Mouse (Mus musculus) midbrain, embryonic 11.5 days (tissue): ENCODE results near the gene Gsta4. TPM values are rescaled to one million over a fixed set of nuclear protein-coding genes. Genes with fewer than 3 reads are reported as not detected.
"Not testable (repeated sequence)": the region's sequence is repeated elsewhere in the genome, so short reads cannot be mapped to it uniquely, and the experiment has no call there.

Experiments used
- ATAC-seq: fragments of 200-750 bp; cut with Nextera tagmentation; 2 replicates; pipeline ENCODE4 v1.8.0; 2017; ENCODE audit warnings: moderate TSS enrichment, moderate library complexity; ENCODE audit not compliant: low FRiP score
- DNase-seq: peaks from one replicate; pipeline ENCODE4 v3.0.0; 2015; ENCODE audit warnings: low spot score; ENCODE audit errors: missing footprints
- H3K27ac ChIP-seq: fragments of 300-500 bp; sonication (generic); 2 replicates; pipeline ENCODE4 v1.5.1; 2014; ENCODE audit warnings: low read depth, low read length
- H3K27me3 ChIP-seq: fragments of 300-500 bp; sonication (generic); 2 replicates; pipeline ENCODE4 v1.6.1; 2014; ENCODE audit warnings: mild to moderate bottlenecking, low read length, moderate library complexity, mixed read lengths; ENCODE audit not compliant: control insufficient read depth, insufficient read depth
- H3K36me3 ChIP-seq: fragments of 300-500 bp; sonication (generic); 2 replicates; pipeline ENCODE4 v1.6.1; 2014; ENCODE audit warnings: mild to moderate bottlenecking, low read length, moderate library complexity, mixed read lengths; ENCODE audit not compliant: control insufficient read depth, insufficient read depth
- H3K4me1 ChIP-seq: fragments of 300-500 bp; sonication (generic); 2 replicates; pipeline ENCODE4 v1.6.1; 2014; ENCODE audit warnings: low read length; ENCODE audit not compliant: control insufficient read depth, insufficient read depth
- H3K4me2 ChIP-seq: fragments of 300-500 bp; sonication (generic); 2 replicates; pipeline ENCODE4 v1.6.1; 2014; ENCODE audit warnings: mild to moderate bottlenecking, moderate library complexity
- H3K4me3 ChIP-seq: fragments of 300-500 bp; sonication (generic); 2 replicates; pipeline ENCODE4 v1.5.1; 2014; ENCODE audit warnings: low read depth, low read length
- H3K9ac ChIP-seq: fragments of 300-500 bp; sonication (generic); 2 replicates; pipeline ENCODE4 v1.6.1; 2014; ENCODE audit warnings: low read length
- H3K9me3 ChIP-seq: fragments of 300-500 bp; sonication (generic); 2 replicates; pipeline ENCODE4 v1.6.1; 2016; ENCODE audit warnings: low read length; ENCODE audit not compliant: control insufficient read depth
- WGBS: fragments of 180-500 bp; shearing (Covaris S2); extraction: QIAGEN DNeasy Blood & Tissue Kit; methylation state at CpG from one replicate; pipeline ENCODE4 v1.1.7; 2014; 5-methylcytosine and 5-hydroxymethylcytosine counted together
- polyA plus RNA-seq: library from polyadenylated mRNA; unstranded; fragments of >200 nt; fragmentation: Nextera tagmentation; extraction: Ambion mirVana; gene quantifications from 2 replicates; pipeline ENCODE4 v1.2.1, GENCODE M21; 2014

The Gsta4 gene
- polyA plus RNA-seq, 1 experiment from 2014 or later, result 27.2 TPM

DNA sequence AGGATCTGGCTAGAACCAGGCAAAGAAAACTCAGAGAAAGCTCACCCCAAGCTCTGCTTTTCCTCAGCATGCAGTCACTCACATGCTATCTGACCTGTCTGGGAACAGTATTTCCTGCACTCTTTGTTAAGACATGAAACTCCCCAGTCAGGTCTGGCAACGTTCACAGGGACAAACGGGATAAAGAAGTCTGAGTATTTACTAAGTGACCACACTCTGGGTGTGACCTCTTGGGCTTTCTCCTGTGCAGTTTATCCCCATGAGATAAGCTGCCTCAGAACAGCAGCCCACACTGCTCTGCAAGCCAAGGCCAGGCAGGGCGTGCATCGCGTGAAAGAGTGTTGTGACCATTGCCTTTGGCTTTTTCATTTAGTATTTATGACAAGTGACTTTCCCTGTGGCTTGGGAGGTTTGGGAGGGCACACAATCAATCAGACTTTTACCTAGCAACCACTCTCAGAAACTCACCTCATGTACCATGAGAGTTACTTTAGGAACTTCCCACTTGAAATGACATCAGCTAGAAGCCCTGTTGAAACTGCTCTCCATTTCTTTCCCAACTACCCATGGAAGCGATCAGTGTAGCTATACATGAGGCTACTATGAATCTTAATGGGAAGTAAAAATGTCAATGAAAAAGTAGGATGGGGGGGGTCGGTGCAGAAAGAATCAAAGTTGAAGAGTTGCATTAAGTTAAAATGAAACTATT lies 29.9 kb downstream of the Gsta4 start:
- Histone ChIP-seq H3K9me3 (no peaks in the 10 kb centered on the region), H3K9ac (no peak overlapping the region), H3K4me2 (no peak overlapping the region), H3K36me3 (no peaks in the 10 kb centered on the region), H3K27ac (no peak overlapping the region), H3K4me3 (no peak overlapping the region), H3K27me3 (no peaks in the 10 kb centered on the region), H3K4me1 (no peaks in the 10 kb centered on the region)
- DNase-seq (no peak), ATAC-seq (no peak)
- 84% methylated on average over 7 of the region's 7 CpGs for whole genome bisulfite sequencing

GRCm38 (mm10) chr9:78217074-78217473 lies 34.5 kb downstream of the Gsta4 start:
- no peak for ATAC-seq
- Histone ChIP-seq H3K4me1 (no peaks in the 10 kb centered on the region), H3K27ac (no peak overlapping the region), H3K36me3 (no peaks in the 10 kb centered on the region), H3K4me3 (no peak overlapping the region), H3K4me2 (no peak overlapping the region), H3K27me3 (no peaks in the 10 kb centered on the region), H3K9ac (no peak overlapping the region), H3K9me3 (no peaks in the 10 kb centered on the region)
- no peak for DNase-seq
- WGBS, result 84% methylated on average over 4 of the region's 4 CpGs

DNA sequence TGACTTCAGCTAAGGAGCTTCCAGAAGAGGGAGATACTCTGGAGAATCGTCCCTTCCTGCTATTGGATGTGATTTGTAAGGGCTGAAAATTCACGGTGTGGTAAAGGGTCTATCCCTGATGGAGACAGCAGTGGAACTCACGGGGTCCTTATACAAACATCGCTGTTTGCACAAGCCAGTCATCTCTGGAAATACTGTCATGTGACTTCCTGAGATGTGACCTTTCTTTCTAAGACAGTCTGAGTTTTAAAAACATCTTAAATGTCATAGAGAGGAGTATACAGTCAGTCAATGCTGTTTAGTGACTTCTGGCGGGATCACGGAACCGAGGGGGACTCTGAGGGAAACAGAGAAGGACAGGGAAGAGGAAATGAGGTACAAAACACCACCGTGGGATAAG lies 40.0 kb downstream of the Gsta4 start:
- no peak overlapping the region for H3K4me2 ChIP-seq
- WGBS, result 71% methylated on average over 8 of the region's 8 CpGs
- DNase-seq, result no peak
- no peaks in the 10 kb centered on the region for H3K4me1 ChIP-seq
- H3K36me3 ChIP-seq, result no peaks in the 10 kb centered on the region
- ATAC-seq, result no peak
- no peaks in the 10 kb centered on the region for H3K9me3 ChIP-seq
- H3K27ac ChIP-seq, result no peak overlapping the region
- H3K27me3 ChIP-seq, result no peaks in the 10 kb centered on the region
- H3K4me3 ChIP-seq, result no peak overlapping the region
- no peak overlapping the region for H3K9ac ChIP-seq

- no peaks in the 10 kb centered on the region for H3K4me1 ChIP-seq
- H3K27me3 ChIP-seq, result no peaks in the 10 kb centered on the region
- WGBS, result 83% methylated on average over 10 of the region's 10 CpGs
- no peak overlapping the region for H3K4me3 ChIP-seq
- ATAC-seq, result no peak
- H3K9me3 ChIP-seq, result no peaks in the 10 kb centered on the region
- no peak overlapping the region for H3K4me2 ChIP-seq
- no peaks in the 10 kb centered on the region for H3K36me3 ChIP-seq
- H3K27ac ChIP-seq, result no peak overlapping the region
- no peak overlapping the region for H3K9ac ChIP-seq
- no peak for DNase-seq
Observed at GRCm38 (mm10) chr9:78223221-78223902, 40.8 kb downstream of the Gsta4 start.

DNA sequence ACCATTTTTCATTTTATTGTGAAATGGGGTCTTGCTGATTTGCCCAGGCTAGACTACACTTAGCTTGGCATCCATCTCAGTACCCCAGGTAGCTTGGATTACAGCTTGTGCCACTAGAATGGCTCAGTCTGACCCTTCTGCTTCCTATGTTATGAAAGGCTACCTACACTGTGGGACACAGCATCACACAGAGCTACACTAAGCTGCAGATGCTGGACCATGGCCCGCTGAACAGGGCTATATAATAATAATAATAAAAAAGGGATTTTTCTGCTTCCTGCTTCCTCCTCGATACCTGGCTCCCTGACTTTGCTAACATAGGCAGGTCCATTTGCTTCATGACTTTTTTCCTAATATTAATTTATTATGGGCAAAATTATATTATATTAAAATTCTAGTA lies 41.8 kb downstream of the Gsta4 start:
- H3K4me1 ChIP-seq, result no peaks in the 10 kb centered on the region
- H3K4me2 ChIP-seq, result no peak overlapping the region
- WGBS, result 84% methylated on average over 2 of the region's 2 CpGs
- H3K9ac ChIP-seq, result no peak overlapping the region
- H3K27ac ChIP-seq, result no peak overlapping the region
- DNase-seq (no peak), ATAC-seq (no peak)
- H3K4me3 ChIP-seq, result no peak overlapping the region
- no peaks in the 10 kb centered on the region for H3K36me3 ChIP-seq
- no peaks in the 10 kb centered on the region for H3K27me3 ChIP-seq
- no peaks in the 10 kb centered on the region for H3K9me3 ChIP-seq

GRCm38 (mm10) chr9:78225304-78225703 lies 42.7 kb downstream of the Gsta4 start:
- no peak for DNase-seq
- Histone ChIP-seq H3K9ac (no peak overlapping the region), H3K4me1 (no peaks in the 10 kb centered on the region), H3K27me3 (no peaks in the 10 kb centered on the region), H3K9me3 (no peaks in the 10 kb centered on the region), H3K36me3 (no peaks in the 10 kb centered on the region), H3K27ac (no peak overlapping the region), H3K4me3 (no peak overlapping the region), H3K4me2 (no peak overlapping the region)
- WGBS, result 85% methylated on average over 11 of the region's 11 CpGs
- no peak for ATAC-seq

DNA sequence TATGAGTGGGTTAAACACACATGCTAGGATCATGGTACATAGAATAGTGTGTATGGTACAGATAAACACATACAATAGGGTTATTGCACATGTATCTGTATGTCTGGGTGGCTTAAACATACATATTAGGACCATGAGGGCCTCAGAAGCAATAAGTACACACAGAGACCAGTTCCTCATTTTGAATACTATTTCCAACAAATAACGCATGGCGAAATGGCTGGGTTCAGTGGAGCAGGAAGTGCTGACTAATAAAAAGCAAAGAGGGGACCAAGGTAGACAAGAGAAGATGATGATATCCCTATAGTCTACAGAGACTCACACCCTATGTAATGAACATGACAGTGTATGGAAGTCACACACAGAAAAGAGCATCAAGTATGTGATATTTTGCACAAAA lies 45.5 kb downstream of the Gsta4 start:
- no peak overlapping the region for H3K9ac ChIP-seq
- no peak overlapping the region for H3K27ac ChIP-seq
- WGBS, result 98% methylated on average over 2 of the region's 2 CpGs
- no peaks in the 10 kb centered on the region for H3K36me3 ChIP-seq
- H3K4me1 ChIP-seq, result no peaks in the 10 kb centered on the region
- no peaks in the 10 kb centered on the region for H3K27me3 ChIP-seq
- H3K9me3 ChIP-seq, result no peaks in the 10 kb centered on the region
- no peak overlapping the region for H3K4me2 ChIP-seq
- no peak overlapping the region for H3K4me3 ChIP-seq
- ATAC-seq (no peak), DNase-seq (no peak)

DNA sequence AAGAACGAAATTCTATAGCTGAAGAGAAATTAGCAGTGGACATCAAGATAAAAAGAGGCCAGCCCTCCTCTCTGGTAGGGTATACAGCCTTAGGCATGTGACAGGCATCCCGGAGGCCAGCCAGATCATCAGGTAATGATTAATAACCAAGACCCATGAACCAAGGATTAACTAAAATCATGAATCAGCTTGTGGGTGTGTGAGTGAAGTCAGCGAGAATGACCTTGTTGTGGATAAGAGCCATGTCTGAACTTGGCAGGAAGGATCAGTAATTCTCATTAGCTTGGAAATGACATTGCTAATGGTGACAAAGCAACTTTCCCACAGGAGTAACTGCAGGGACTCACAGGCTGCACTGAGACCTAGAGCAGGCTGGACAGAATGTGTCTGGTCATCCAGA lies 47.1 kb downstream of the Gsta4 start:
- not testable (repeated sequence) for H3K27me3 ChIP-seq, H3K4me2 ChIP-seq, H3K36me3 ChIP-seq, H3K9me3 ChIP-seq, H3K9ac ChIP-seq, ATAC-seq, DNase-seq, H3K27ac ChIP-seq, H3K4me1 ChIP-seq, H3K4me3 ChIP-seq
- WGBS, result 81% methylated on average over 3 of the region's 3 CpGs

- H3K9ac ChIP-seq, H3K27ac ChIP-seq, H3K4me2 ChIP-seq, ATAC-seq, H3K4me1 ChIP-seq, H3K27me3 ChIP-seq, H3K9me3 ChIP-seq, H3K4me3 ChIP-seq, H3K36me3 ChIP-seq, DNase-seq: not testable (repeated sequence)
- 81% methylated on average over 1 of the region's 3 CpGs for WGBS
Observed at GRCm38 (mm10) chr9:78230461-78230860, 47.9 kb downstream of the Gsta4 start, which contains the start of gene Gsta1. TSS of gene Gsta1 (plus strand) at chr9:78230656.
